Mouse (Mus musculus) heart, embryonic 16.5 days (tissue): ENCODE data around the gene Il2rb. TPM values are rescaled to one million over a fixed set of nuclear protein-coding genes. Genes with fewer than 3 reads are reported as not detected.

Experiments
- ATAC-seq: fragments of 200-750 bp; cut with Nextera tagmentation; replicated peaks from 2 replicates; pipeline ENCODE4 v1.8.0; 2017; ENCODE audit warnings: moderate number of reproducible peaks; ENCODE audit not compliant: insufficient read depth, low FRiP score; ENCODE audit errors: extremely low read depth
- H3K27ac ChIP-seq: fragments of 300-500 bp; sonication (generic); 2 replicates; pipeline ENCODE4 v1.5.1; 2014; ENCODE audit warnings: mild to moderate bottlenecking, low read length, control low read depth, moderate library complexity
- H3K27me3 ChIP-seq: fragments of 300-500 bp; sonication (generic); 2 replicates; pipeline ENCODE4 v1.6.1; 2014; ENCODE audit warnings: low read length, mixed read lengths; ENCODE audit not compliant: control insufficient read depth, insufficient read depth
- H3K36me3 ChIP-seq: fragments of 300-500 bp; sonication (generic); 2 replicates; pipeline ENCODE4 v1.6.1; 2014; ENCODE audit not compliant: control insufficient read depth, insufficient read depth
- H3K4me1 ChIP-seq: fragments of 300-500 bp; sonication (generic); 2 replicates; pipeline ENCODE4 v1.6.1; 2014; ENCODE audit warnings: low read length, mixed read lengths; ENCODE audit not compliant: control insufficient read depth, insufficient read depth
- H3K4me2 ChIP-seq: fragments of 300-500 bp; sonication (generic); 2 replicates; pipeline ENCODE4 v1.6.1; 2014; ENCODE audit warnings: low read depth, mild to moderate bottlenecking, control low read depth, low read length
- H3K4me3 ChIP-seq: fragments of 300-500 bp; sonication (generic); 2 replicates; pipeline ENCODE4 v1.5.1; 2014; ENCODE audit warnings: mild to moderate bottlenecking, control low read depth, low read length
- H3K9ac ChIP-seq: fragments of 300-500 bp; sonication (generic); 2 replicates; pipeline ENCODE4 v1.6.1; 2014; ENCODE audit warnings: low read length, control low read depth
- H3K9me3 ChIP-seq: fragments of 300-500 bp; sonication (generic); replicated peaks from 2 replicates; pipeline ENCODE4 v1.6.1; 2016; ENCODE audit warnings: low read length; ENCODE audit not compliant: control insufficient read depth
- WGBS: fragments of 180-500 bp; shearing (Covaris S2); extraction: QIAGEN DNeasy Blood & Tissue Kit; methylation state at CpG from one replicate; pipeline ENCODE4 v1.1.7; 2014; 5-methylcytosine and 5-hydroxymethylcytosine counted together
- polyA plus RNA-seq: library from polyadenylated mRNA; unstranded; fragments of >200 nt; fragmentation: Nextera tagmentation; extraction: Ambion mirVana; gene quantifications from 2 replicates; pipeline ENCODE4 v1.2.1, GENCODE M21; 2015

Gene Il2rb
- polyA plus RNA-seq, 1 experiment from 2014 or later: 4.9 TPM

- ATAC-seq: peak; percentile 35
- peaks cover 24% of the 10 kb centered on the region for H3K4me1 ChIP-seq
- H3K9ac ChIP-seq: peak overlapping the region; percentile 67
Measured at GRCm38 (mm10) chr15:78437237-78438017, 57.6 kb downstream of the Il2rb start.

GRCm38 (mm10) chr15:78436380-78437192 lies 58.5 kb downstream of the Il2rb start:
- Histone ChIP-seq H3K9me3 (no peaks in the 10 kb centered on the region), H3K9ac (peak overlapping the region; percentile 67), H3K4me3 (peak overlapping the region; percentile 47), H3K27me3 (0 out of 2 replicates have a peak, but pooled peaks cover 3% of the 10 kb centered on the region), H3K4me2 (peak overlapping the region; percentile 72), H3K27ac (peak overlapping the region; percentile 82; the same call in 1 of the 2 replicates), H3K4me1 (peaks cover 24% of the 10 kb centered on the region), H3K36me3 (no peaks in the 10 kb centered on the region)
- peak; percentile 61 for ATAC-seq
- WGBS: 13% methylated on average over 32 of the region's 32 CpGs

More at GRCm38 (mm10) chr15:78437237-78438017, 57.6 kb downstream of the Il2rb start:
- H3K27me3 ChIP-seq: 0 out of 2 replicates have a peak, but pooled peaks cover 3% of the 10 kb centered on the region
- peak overlapping the region; percentile 72 for H3K4me2 ChIP-seq
- no peaks in the 10 kb centered on the region for H3K9me3 ChIP-seq
- no peaks in the 10 kb centered on the region for H3K36me3 ChIP-seq
- 17% methylated on average over 23 of the region's 23 CpGs for WGBS
- H3K4me3 ChIP-seq: peak overlapping the region; percentile 47
- H3K27ac ChIP-seq: peak overlapping the region; percentile 82

- H3K4me1 ChIP-seq: peaks cover 24% of the 10 kb centered on the region
- 87% methylated on average over 11 of the region's 11 CpGs for WGBS
Measured at GRCm38 (mm10) chr15:78435681-78436080, 59.4 kb downstream of the Il2rb start.

GRCm38 (mm10) chr15:78434896-78435520 lies 60.1 kb downstream of the Il2rb start:
- Histone ChIP-seq H3K36me3 (no peaks in the 10 kb centered on the region; the same call in 1 of the 2 replicates), H3K27ac (no peak overlapping the region), H3K4me1 (peaks cover 24% of the 10 kb centered on the region), H3K9me3 (no peaks in the 10 kb centered on the region), H3K9ac (no peak overlapping the region), H3K4me3 (no peak overlapping the region), H3K4me2 (no peak overlapping the region), H3K27me3 (0 out of 2 replicates have a peak, but pooled peaks cover 3% of the 10 kb centered on the region)
- no peak for ATAC-seq
- 44% methylated on average over 6 of the region's 6 CpGs for WGBS

More at GRCm38 (mm10) chr15:78435681-78436080, 59.4 kb downstream of the Il2rb start:
- no peak for ATAC-seq
- Histone ChIP-seq H3K9me3 (no peaks in the 10 kb centered on the region), H3K36me3 (no peaks in the 10 kb centered on the region), H3K4me3 (no peak overlapping the region), H3K27me3 (0 out of 2 replicates have a peak, but pooled peaks cover 3% of the 10 kb centered on the region), H3K27ac (no peak overlapping the region), H3K4me2 (no peak overlapping the region), H3K9ac (no peak overlapping the region)

- 0 out of 2 replicates have a peak, but pooled peaks cover 3% of the 10 kb centered on the region for H3K27me3 ChIP-seq
- H3K4me2 ChIP-seq: no peak overlapping the region
- ATAC-seq: no peak
- no peaks in the 10 kb centered on the region; the same call in 1 of the 2 replicates for H3K36me3 ChIP-seq
- no peak overlapping the region for H3K4me3 ChIP-seq
- H3K9ac ChIP-seq: no peak overlapping the region
- WGBS: 80% methylated on average over 7 of the region's 7 CpGs
- H3K27ac ChIP-seq: no peak overlapping the region
- peaks cover 10% of the 10 kb centered on the region for H3K4me1 ChIP-seq
- H3K9me3 ChIP-seq: no peaks in the 10 kb centered on the region
Measured at GRCm38 (mm10) chr15:78431541-78432121, 63.4 kb downstream of the Il2rb start.

- Histone ChIP-seq H3K4me1 (peaks cover 10% of the 10 kb centered on the region), H3K9ac (no peak overlapping the region), H3K36me3 (no peaks in the 10 kb centered on the region; the same call in 1 of the 2 replicates), H3K9me3 (no peaks in the 10 kb centered on the region), H3K4me3 (no peak overlapping the region), H3K27me3 (no peaks in the 10 kb centered on the region), H3K27ac (0 out of 2 replicates have a peak overlapping the region, but pooled peaks have one; percentile 56), H3K4me2 (no peak overlapping the region)
- 81% methylated on average over 10 of the region's 10 CpGs for WGBS
- no peak for ATAC-seq
Measured at GRCm38 (mm10) chr15:78430874-78431273, 64.2 kb downstream of the Il2rb start.

- peak overlapping the region; percentile 66; the same call in 1 of the 2 replicates for H3K4me3 ChIP-seq
- no peaks in the 10 kb centered on the region; the same call in 1 of the 2 replicates for H3K36me3 ChIP-seq
- 0 out of 2 replicates have a peak, but pooled peaks have one; percentile 19 for ATAC-seq
- H3K9me3 ChIP-seq: no peaks in the 10 kb centered on the region
- no peak overlapping the region for H3K9ac ChIP-seq
- WGBS: 70% methylated on average over 13 of the region's 13 CpGs
- H3K27ac ChIP-seq: peak overlapping the region; percentile 65
- H3K27me3 ChIP-seq: no peaks in the 10 kb centered on the region
- peak overlapping the region; percentile 83 for H3K4me2 ChIP-seq
- H3K4me1 ChIP-seq: peaks cover 7% of the 10 kb centered on the region; the same call in 1 of the 2 replicates
Measured at GRCm38 (mm10) chr15:78429871-78430622, 65.0 kb downstream of the Il2rb start.
